Mouse (Mus musculus) embryonic facial prominence, embryonic 10.5 days (tissue): ENCODE results near the gene E130308A19Rik. TPM values are rescaled to one million over a fixed set of nuclear protein-coding genes. Genes with fewer than 3 reads are reported as not detected.

Experiments used
- DNase-seq: peaks from one replicate; pipeline ENCODE4 v3.0.0-alpha.2; 2017; ENCODE audit warnings: low spot score
- H3K27ac ChIP-seq: fragments of 300-500 bp; sonication (generic); replicated peaks from 2 replicates; pipeline ENCODE4 v1.5.1; 2016; ENCODE audit warnings: mild to moderate bottlenecking
- H3K27me3 ChIP-seq: fragments of 300-500 bp; sonication (generic); replicated peaks from 2 replicates; pipeline ENCODE4 v1.6.1; 2016; ENCODE audit warnings: low read depth, mild to moderate bottlenecking; ENCODE audit not compliant: poor library complexity, severe bottlenecking
- H3K36me3 ChIP-seq: fragments of 300-500 bp; sonication (generic); replicated peaks from 2 replicates; pipeline ENCODE4 v1.6.1; 2016; ENCODE audit warnings: mild to moderate bottlenecking, moderate library complexity
- H3K4me1 ChIP-seq: fragments of 300-500 bp; sonication (generic); 2 replicates; pipeline ENCODE4 v1.6.1; 2016
- H3K4me3 ChIP-seq: fragments of 300-500 bp; sonication (generic); 2 replicates; pipeline ENCODE4 v1.5.1; 2016; ENCODE audit warnings: mild to moderate bottlenecking, moderate library complexity
- H3K9me3 ChIP-seq: fragments of 300-500 bp; sonication (generic); 2 replicates; pipeline ENCODE4 v1.6.1; 2016; ENCODE audit warnings: mild to moderate bottlenecking
- WGBS: fragments of 180-500 bp; shearing (Covaris S2); methylation state at CpG from one replicate; pipeline ENCODE4 v1.1.7; 2016; 5-methylcytosine and 5-hydroxymethylcytosine counted together
- polyA plus RNA-seq: library from polyadenylated mRNA; unstranded; fragments of >200 nt; fragmentation: Nextera tagmentation; extraction: Ambion mirVana; gene quantifications from 2 replicates; pipeline ENCODE4 v1.2.1, GENCODE M21; 2016

Gene E130308A19Rik
- polyA plus RNA-seq, 1 experiment from 2014 or later, result 41.1 TPM

DNA sequence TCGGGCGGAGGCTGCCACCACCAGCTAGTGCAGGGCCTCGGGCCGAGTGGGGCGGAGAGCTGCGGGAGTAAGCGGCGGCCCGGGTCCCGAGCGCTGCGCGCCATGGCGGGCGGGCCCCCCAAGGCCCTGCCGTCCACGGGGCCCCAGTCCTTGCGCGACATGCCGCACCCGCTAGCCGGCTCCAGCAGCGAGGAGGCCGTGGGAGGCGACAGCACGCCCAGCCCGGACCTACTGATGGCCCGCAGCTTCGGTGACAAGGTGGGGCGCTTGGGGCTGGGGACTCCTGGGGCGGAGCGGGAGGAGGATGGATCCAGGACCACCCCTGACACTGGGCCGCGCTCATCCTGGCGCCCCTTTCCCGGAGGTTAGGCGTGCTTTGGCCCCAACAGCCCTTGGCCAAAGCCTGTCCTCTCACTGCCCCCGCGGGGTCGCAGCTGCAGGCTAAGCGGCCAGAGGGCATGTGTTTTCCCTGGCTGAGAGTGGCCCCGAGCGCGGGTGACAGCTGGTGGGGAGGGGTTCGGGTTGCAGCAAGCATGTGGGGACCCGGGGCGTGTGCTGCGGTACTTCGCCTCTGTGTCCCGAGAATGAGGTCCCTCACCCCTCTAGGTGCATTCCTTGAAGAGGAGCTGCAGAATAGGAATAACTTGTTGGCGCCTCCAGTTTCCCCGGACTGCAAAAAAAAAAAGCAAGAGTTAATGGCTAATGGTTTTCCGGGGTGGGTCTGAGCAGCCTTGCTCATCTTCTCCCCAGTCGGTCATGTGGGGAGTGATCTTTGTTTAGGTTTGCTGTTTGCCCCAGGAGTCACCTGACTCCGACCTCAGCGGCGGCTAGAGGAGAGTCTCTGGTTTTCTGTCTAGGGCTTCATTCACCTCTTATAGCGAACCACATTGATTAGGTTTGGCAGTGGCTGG lies 180.2 kb downstream of the E130308A19Rik start:
- WGBS, result under 1% methylated on average over 58 of the region's 58 CpGs
- peak overlapping the region; percentile 93 for H3K4me3 ChIP-seq
- H3K27ac ChIP-seq, result peak overlapping the region; percentile 90

DNA sequence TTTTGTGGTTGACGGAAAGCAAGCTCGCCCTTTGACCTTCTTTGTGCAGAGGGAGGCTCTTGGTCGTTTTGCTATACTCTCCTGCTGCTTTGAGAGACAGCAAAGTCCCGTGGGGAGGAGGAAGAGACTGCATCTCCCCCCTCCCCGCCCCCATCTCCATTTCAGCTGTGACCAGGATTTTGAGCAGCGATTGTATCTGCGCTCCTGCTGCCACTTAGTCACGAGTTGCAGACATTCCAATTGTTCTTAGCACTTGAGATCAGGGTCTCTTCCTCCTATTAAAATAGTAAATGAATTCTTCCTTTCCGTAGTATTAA lies 180.8 kb downstream of the E130308A19Rik start:
- 4% methylated on average over 9 of the region's 9 CpGs for WGBS
- no peak for DNase-seq
- Histone ChIP-seq H3K9me3 (no peaks in the 10 kb centered on the region), H3K27me3 (peaks cover 3% of the 10 kb centered on the region; the same call in 1 of the 2 replicates), H3K4me3 (peak overlapping the region; percentile 93), H3K4me1 (peaks cover 21% of the 10 kb centered on the region), H3K36me3 (no peaks in the 10 kb centered on the region), H3K27ac (peak overlapping the region; percentile 90)

More for the DNA sequence above, 180.2 kb downstream of the E130308A19Rik start:
- peaks cover 21% of the 10 kb centered on the region for H3K4me1 ChIP-seq
- DNase-seq, result peak; percentile 66
- no peaks in the 10 kb centered on the region for H3K9me3 ChIP-seq
- H3K27me3 ChIP-seq, result peaks cover 3% of the 10 kb centered on the region; the same call in 1 of the 2 replicates
- no peaks in the 10 kb centered on the region for H3K36me3 ChIP-seq

DNA sequence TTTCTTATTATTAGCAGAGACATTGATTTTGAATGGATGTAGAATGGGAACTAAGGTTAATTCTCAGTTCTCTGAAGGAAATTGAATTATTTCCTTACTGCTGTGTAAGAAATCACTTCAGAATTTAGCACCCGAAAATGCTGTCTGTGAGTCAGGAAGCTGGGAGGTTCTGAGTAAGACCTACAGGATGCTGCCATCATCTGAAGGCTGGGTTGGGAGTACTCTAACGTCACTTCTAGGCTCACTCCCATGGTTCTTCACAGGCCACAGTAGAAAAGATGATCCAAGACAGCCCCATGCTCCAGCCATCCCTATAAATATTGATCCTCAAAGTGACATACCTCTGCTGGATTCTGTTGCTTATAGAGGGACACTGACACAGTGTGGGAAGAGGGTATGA lies 181.5 kb downstream of the E130308A19Rik start:
- Histone ChIP-seq H3K27ac (no peak overlapping the region), H3K9me3 (no peaks in the 10 kb centered on the region), H3K36me3 (no peaks in the 10 kb centered on the region), H3K4me1 (peaks cover 21% of the 10 kb centered on the region), H3K27me3 (peaks cover 3% of the 10 kb centered on the region; the same call in 1 of the 2 replicates), H3K4me3 (peak overlapping the region; percentile 93; the same call in 1 of the 2 replicates)
- no peak for DNase-seq
- WGBS, result 73% methylated on average over 2 of the region's 2 CpGs

DNA sequence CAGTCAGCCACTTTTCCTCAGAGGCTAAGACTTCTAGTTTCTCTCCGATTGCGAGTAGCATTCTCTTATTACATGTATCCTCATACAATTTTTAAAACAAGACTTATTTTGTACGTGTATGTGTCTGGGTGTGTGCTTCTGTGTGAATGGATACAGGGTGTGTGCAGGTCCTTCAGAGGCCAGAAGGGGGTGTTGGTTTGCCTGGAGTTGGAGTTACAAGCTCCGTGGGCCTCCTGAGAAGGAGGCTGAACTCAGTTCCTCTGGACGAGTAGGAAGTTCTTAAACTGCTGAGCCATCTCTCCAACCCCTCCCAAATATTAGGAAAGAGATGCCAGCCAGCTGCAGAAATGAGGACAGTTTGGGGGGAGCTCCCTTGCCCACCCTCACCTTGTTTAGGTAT lies 182.4 kb downstream of the E130308A19Rik start:
- Histone ChIP-seq H3K36me3 (no peaks in the 10 kb centered on the region), H3K4me3 (no peak overlapping the region), H3K27ac (no peak overlapping the region), H3K27me3 (peaks cover 3% of the 10 kb centered on the region; the same call in 1 of the 2 replicates), H3K9me3 (no peaks in the 10 kb centered on the region), H3K4me1 (peaks cover 21% of the 10 kb centered on the region)
- no peak for DNase-seq
- 80% methylated on average over 5 of the region's 5 CpGs for WGBS

Other genes starting within 250 kb of the E130308A19Rik start
- 1.6 and 2.2 TPM in 2 replicates for gene Susd1, start 187.6 kb upstream of the E130308A19Rik start, polyA plus RNA-seq
- 35.4 and 35.8 TPM in 2 replicates for gene Ptbp3, start 76.8 kb upstream of the E130308A19Rik start, polyA plus RNA-seq
- gene Hsdl2, start 44.6 kb upstream of the E130308A19Rik start, polyA plus RNA-seq, result 18.3 and 18.8 TPM in 2 replicates
- gene Inip, start 175.4 kb downstream of the E130308A19Rik start, polyA plus RNA-seq, result 91.2 and 92.7 TPM in 2 replicates
- gene Snx30, start 179.6 kb downstream of the E130308A19Rik start, polyA plus RNA-seq, result 6.4 and 7.9 TPM in 2 replicates